Mouse (Mus musculus): Measurements from ENCODE around the gene Eif4e3.
A peak's percentile ranks its signal among the peaks of the same experiment; 100 is the strongest.

Gene Eif4e3

GRCm38 (mm10) chr6:99624542-99624941 lies 42.0 kb downstream of the Eif4e3 start:
- peak in 1 of 2 experiments; percentile 25 for DNase-seq

GRCm38 (mm10) chr6:99623641-99624040 lies 42.9 kb downstream of the Eif4e3 start:
- peak; percentile 33 to 36 for DNase-seq

- DNase-seq: no peak
Measured at GRCm38 (mm10) chr6:99621167-99621566, 45.4 kb downstream of the Eif4e3 start.

DNA sequence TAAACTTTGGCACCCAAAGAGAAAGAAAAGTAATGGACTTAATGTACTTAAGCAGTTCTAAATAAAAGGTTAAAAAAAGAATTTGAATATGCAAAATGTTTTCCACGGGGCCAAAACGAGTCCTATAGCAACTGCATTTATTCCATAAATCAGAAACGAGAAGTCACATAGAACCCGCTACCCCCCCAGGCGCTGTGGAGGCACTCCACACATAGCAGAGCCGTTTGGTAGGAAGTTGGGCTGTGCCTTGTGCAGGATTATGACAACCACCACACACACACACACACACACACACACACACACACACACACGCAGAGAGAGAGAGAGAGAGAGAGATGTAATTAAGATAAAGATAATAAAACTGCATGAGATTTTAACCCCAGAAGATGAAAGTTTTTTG lies 46.1 kb downstream of the Eif4e3 start:
- no peak for DNase-seq

DNA sequence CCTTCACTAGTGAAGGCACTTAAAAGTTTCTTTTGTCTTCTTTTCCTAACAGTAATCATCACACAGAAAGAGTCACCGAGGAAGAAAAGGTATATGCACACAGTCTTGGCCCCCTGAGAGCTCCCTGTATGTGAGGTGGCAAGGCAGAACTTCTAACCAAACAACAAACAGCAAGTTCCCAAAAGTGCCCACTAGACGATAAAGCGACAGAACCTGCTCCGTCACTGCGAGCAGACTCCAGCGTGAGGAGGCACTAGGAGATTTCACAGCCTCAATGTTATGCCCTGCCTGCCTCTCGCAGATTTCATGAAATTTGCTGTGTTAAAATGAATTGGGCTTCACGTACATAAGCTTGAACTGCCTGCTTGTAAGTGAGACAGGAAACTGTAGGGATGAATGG lies 46.6 kb downstream of the Eif4e3 start:
- no peak for DNase-seq

DNA sequence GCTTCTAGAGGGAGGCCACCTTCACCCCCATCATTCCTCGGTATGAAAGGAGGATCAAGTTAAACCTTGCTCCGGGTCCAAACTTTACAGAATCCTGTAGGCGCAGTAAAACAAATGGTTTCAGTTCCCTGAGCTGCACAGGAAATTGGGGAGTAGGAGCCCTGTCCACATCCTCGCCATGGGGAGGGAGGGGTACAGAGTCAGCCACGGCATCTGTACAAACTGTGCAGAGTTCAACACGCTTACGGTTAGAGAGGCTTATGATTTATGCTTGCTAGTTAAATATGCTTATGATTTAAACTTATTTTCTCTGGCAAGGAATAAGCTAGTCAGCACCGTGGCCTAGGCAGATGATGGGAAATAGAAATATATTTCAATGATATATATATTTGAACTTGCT lies 47.1 kb downstream of the Eif4e3 start:
- DNase-seq: peak; percentile 7 to 65

DNA sequence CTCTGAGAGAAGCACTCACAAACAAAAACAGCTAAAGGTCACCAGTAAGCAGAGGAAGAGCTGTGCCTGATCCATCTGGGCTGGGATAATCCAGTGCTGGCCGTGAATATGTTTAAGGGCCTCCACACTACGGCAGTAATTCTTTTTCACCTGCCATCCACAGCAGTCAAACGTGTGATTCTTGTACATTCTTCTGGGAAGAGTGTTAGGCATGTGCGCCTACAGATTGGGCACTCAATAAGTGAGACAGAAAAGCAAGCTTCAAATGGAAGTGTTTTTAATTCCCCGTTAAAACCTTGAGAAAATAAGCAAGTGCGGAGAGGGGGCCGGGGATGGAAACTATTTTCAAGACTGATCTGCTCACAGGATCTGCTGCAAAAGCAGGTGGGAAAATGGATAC lies 48.7 kb downstream of the Eif4e3 start:
- DNase-seq: no peak

DNA sequence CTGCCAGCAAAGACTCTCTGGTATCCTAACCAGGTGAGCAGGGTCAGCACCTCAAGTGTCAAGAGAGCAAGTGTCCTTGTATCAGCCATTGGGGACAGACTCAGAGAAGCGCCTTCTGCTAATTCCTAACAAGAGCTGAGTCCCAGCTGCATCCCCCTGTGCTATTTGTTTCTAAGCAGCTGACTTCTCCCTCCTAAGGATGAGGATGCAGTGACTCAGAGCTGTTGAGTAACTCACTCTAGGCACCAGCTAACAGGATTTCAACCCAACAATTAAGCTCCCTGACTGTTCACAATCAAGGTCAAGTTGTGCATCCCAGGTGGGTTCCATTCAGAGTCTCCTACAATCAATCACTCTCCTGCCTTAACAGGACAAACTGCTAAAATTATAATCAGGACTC lies 49.2 kb downstream of the Eif4e3 start:
- no peak for DNase-seq

- peak; percentile 38 to 67 for DNase-seq
Measured at GRCm38 (mm10) chr6:99615272-99615751, 51.3 kb downstream of the Eif4e3 start.

- no peak for DNase-seq
Measured at GRCm38 (mm10) chr6:99614566-99615271, 51.9 kb downstream of the Eif4e3 start.

GRCm38 (mm10) chr6:99611866-99612265 lies 54.7 kb downstream of the Eif4e3 start:
- DNase-seq: peak in 1 of 2 experiments; percentile 17

DNA sequence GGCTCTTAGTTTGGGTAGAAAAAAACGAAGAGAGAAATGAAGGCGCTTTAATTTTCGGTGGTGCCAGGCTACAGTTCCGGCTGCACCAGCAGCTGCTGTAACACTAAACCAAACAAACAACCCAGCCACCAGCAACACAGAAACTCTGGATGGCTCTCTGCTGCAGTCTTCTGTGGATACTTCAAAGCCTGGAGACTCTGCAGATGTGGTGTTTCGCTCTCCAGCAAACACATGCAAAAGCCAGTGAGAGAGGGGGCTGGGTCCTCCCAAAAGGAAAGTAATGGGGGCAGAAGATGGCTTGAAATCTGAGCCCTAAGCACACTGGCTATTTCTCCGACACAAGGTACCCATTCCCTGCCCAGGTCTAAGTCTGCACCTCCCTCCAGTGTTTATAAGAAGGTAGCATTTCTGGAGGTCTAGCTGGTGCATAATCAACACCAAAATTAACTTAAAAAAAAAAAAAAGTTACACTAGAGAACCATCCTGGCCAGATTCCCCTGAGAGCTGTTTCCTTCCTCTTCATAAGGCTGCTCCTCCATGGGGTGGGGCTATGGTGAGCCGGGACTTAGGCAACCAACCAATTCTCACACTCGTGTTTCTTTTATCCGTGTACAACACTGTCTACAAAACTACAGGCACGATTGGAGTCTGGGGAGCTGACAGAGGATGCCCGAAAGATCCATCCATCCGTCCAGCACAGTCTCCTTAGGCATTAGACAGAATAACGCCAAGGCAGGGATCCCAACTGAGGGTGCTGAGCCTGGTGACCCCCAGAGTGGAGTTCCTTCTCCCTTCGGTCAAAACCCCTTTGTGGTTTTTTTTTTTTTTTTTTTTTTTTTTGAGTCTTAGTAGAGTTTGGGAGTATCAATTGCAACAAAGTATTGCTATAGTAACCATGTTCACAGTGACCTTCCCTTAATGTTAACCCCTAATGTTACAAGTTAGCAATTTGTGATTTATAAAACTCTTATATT lies 55.8 kb downstream of the Eif4e3 start:
- DNase-seq: peak in 1 of 2 experiments; percentile 54

DNA sequence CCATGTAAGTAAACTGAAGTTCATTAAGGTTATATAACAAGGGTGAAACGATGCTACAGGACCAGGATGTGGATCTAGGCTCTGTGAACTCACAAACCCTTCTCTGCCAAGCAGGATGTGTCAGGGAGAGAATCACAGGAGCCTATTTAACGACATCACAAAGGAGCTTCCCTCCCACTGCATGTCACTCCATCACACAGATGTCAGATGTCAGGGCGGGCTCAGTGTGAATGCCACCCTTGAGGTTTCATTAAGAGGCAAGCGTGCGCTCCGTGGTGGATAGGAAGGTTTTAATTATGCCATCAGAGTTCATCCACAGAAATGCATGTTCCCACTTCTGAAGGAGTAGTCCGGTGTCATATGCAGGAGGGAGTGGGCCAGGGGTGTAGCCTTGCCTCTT lies 60.5 kb downstream of the Eif4e3 start:
- DNase-seq: no peak

GRCm38 (mm10) chr6:99604758-99605157 lies 61.8 kb downstream of the Eif4e3 start:
- peak in 1 of 2 experiments; percentile 33 for DNase-seq

DNA sequence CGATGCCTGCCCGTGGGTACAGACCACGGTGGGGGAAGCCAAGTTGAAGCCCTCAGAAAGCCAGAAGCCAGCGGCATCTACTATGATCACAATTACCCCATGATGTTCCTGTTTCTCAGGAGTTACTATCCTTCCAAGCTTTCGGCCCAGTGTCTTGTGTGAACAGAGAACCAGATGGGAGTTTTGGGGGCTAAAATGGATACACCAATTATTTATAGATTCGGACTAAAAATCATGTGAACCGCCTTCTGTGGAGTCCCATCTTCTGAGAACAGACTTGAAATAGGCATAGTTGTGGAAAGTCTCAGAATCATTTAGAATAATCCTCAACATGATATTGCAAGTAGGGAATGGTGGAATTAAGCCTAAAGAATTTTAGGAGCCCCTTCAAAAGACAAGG lies 64.1 kb downstream of the Eif4e3 start:
- no peak for DNase-seq

- peak in 1 of 2 experiments; percentile 19 for DNase-seq
Measured at GRCm38 (mm10) chr6:99600886-99601285, 65.7 kb downstream of the Eif4e3 start.

DNA sequence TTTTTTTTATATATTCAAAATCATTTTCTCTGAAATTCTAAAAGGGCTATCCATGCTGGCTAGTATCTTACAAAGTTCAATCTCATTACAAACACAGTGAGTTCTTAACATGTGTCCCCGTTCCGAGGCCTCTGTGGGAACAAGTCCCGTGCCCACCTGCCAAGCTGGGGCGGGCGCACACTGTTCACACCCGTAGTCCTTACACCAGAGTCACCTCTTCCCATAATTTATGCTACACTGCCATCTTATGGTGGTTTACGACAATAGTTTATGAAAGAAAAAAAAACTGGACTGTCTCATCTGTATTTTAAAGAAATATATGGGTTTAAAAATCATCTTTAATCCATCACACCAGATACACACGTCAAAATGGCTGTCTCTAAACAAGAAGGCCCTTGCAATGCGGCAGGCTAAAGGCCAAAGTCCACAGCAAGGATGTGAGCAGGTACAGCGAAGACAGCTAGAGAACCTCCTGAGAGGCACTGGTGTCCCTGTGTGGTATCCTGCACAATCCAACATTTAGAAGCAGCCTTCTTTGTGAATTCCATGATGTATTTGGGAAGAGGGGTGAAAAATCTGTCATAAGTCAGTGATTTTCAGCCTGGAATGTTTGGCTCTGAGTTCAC lies 66.3 kb downstream of the Eif4e3 start:
- peak; percentile 18 to 49 for DNase-seq

GRCm38 (mm10) chr6:99599651-99600050 lies 66.9 kb downstream of the Eif4e3 start:
- DNase-seq: no peak

DNA sequence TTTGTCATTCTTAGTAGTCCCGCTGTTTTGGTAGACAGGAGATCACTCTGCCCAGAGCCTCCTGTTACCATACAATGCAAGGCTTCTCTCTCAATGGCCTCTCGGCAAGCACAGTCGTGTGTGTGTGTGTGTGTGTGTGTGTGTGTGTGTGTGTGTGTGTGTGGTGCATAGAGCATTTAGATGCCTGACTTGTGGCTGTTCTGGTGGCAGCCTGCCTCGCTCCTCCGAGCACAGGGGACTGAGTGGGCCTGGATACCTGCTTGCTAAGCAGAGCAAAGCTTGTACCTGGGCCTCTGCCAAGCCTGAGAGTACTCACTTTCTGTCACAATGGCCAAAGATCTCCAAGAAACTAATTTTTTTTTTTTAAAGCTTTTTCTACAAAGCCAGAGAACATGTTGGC lies 67.3 kb downstream of the Eif4e3 start:
- DNase-seq: peak; percentile 56

DNA sequence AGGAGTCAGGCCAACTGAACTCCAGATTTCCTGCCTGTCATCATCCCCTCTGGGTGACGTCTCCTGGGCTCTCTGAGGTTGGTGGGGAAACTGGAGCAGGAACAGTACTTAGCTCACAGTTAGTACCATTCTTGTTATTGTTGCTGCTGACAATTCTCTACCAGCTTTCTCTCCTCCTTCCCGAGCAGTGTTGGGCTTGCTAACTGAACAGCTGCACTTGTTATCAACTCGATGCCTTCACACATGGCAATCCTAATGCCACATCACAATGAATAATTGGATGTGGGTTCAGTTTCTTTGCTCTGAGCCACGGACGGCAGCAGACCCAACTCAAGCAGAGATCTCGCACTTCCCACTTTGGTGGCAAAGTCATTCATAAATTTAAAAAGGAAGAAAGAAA lies 89.5 kb downstream of the Eif4e3 start:
- no peak for DNase-seq

DNA sequence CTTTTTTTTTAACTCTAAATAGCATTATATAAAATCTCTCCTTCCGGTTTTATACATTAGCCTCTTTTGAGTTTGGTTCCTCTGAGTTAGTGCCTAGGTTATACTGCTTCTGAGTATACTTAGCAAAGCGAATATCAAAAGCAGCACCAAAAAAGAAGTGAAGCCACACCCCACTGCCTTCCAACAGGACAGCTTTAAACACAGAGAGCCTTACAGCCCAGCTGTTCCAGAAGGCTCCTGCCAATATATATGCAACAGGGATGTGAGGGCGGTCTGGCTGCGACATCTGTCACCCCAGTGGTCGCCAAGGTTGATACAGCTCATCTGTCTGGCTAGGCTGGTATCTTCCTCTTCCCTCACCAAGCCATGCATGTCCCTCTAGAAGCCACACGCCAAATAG lies 90.9 kb downstream of the Eif4e3 start:
- no peak for DNase-seq

Data from kidney, postnatal 25 days (tissue).